Mouse (Mus musculus): ENCODE measurements around the gene Bglap2. TPM values are rescaled to one million over a fixed set of nuclear protein-coding genes. Genes with fewer than 3 reads are reported as not detected.
"Not testable (repeated sequence)": the region's sequence is repeated elsewhere in the genome, so short reads cannot be mapped to it uniquely, and the experiment has no call there.

Bglap2 gene
- polyA plus RNA-seq, 1 experiment from 2014 or later = 1.3 TPM

- ATAC-seq = no peak
- no peaks in the 10 kb centered on the region for H3K36me3 ChIP-seq (ENCODE audit: control insufficient read depth, insufficient read depth, low read length)
- no peak overlapping the region for H3K9ac ChIP-seq (ENCODE audit: low read depth, low read length)
- no peaks in the 10 kb centered on the region for H3K4me1 ChIP-seq (ENCODE audit: control insufficient read depth, insufficient read depth, low read length)
- no peaks in the 10 kb centered on the region for H3K27me3 ChIP-seq (ENCODE audit: control insufficient read depth, insufficient read depth, low read depth, low read length)
- no peaks in the 10 kb centered on the region for H3K9me3 ChIP-seq (replicated peaks; ENCODE audit: control insufficient read depth, low read length, poor library complexity, severe bottlenecking)
- no peak overlapping the region for H3K4me2 ChIP-seq (ENCODE audit: low read length)
- 79% methylated on average over 2 of the region's 2 CpGs for WGBS
- H3K4me3 ChIP-seq (ENCODE audit: low read depth, low read length) = no peak overlapping the region
- no peak overlapping the region for H3K27ac ChIP-seq (ENCODE audit: low read length)
These were observed 20.2 kb upstream of the Bglap2 start for GRCm38 (mm10) chr3:88398666-88399065.

- no peaks in the 10 kb centered on the region for H3K9me3 ChIP-seq (replicated peaks; ENCODE audit: control insufficient read depth, low read length, poor library complexity, severe bottlenecking)
- H3K27me3 ChIP-seq (ENCODE audit: control insufficient read depth, insufficient read depth, low read depth, low read length) = no peaks in the 10 kb centered on the region
- H3K9ac ChIP-seq (ENCODE audit: low read depth, low read length) = no peak overlapping the region
- H3K4me1 ChIP-seq (ENCODE audit: control insufficient read depth, insufficient read depth, low read length) = no peaks in the 10 kb centered on the region
- no peak for ATAC-seq
- no peak overlapping the region for H3K4me3 ChIP-seq (ENCODE audit: low read depth, low read length)
- 95% methylated on average over 8 of the region's 8 CpGs for WGBS
- H3K36me3 ChIP-seq (ENCODE audit: control insufficient read depth, insufficient read depth, low read length) = no peaks in the 10 kb centered on the region
- H3K4me2 ChIP-seq (ENCODE audit: low read length) = no peak overlapping the region
- H3K27ac ChIP-seq (ENCODE audit: low read length) = no peak overlapping the region
These were observed 17.2 kb upstream of the Bglap2 start for GRCm38 (mm10) chr3:88395742-88396141.

GRCm38 (mm10) chr3:88395288-88395687, 16.8 kb upstream of the Bglap2 start:
- WGBS = 97% methylated on average over 6 of the region's 6 CpGs
- ATAC-seq = no peak

GRCm38 (mm10) chr3:88393776-88394375, 15.4 kb upstream of the Bglap2 start:
- Histone ChIP-seq H3K27ac (ENCODE audit: low read length) (no peak overlapping the region), H3K36me3 (ENCODE audit: control insufficient read depth, insufficient read depth, low read length) (no peaks in the 10 kb centered on the region), H3K9me3 (replicated peaks; ENCODE audit: control insufficient read depth, low read length, poor library complexity, severe bottlenecking) (no peaks in the 10 kb centered on the region), H3K4me3 (ENCODE audit: low read depth, low read length) (no peak overlapping the region), H3K4me1 (ENCODE audit: control insufficient read depth, insufficient read depth, low read length) (no peaks in the 10 kb centered on the region), H3K9ac (ENCODE audit: low read depth, low read length) (no peak overlapping the region), H3K4me2 (ENCODE audit: low read length) (no peak overlapping the region), H3K27me3 (ENCODE audit: control insufficient read depth, insufficient read depth, low read depth, low read length) (no peaks in the 10 kb centered on the region)
- no peak for ATAC-seq
- WGBS = 87% methylated on average over 9 of the region's 9 CpGs

More at GRCm38 (mm10) chr3:88395288-88395687, 16.8 kb upstream of the Bglap2 start:
- Histone ChIP-seq H3K36me3 (ENCODE audit: control insufficient read depth, insufficient read depth, low read length) (no peaks in the 10 kb centered on the region), H3K27ac (ENCODE audit: low read length) (no peak overlapping the region), H3K9me3 (replicated peaks; ENCODE audit: control insufficient read depth, low read length, poor library complexity, severe bottlenecking) (no peaks in the 10 kb centered on the region), H3K4me1 (ENCODE audit: control insufficient read depth, insufficient read depth, low read length) (no peaks in the 10 kb centered on the region), H3K4me2 (ENCODE audit: low read length) (no peak overlapping the region), H3K27me3 (ENCODE audit: control insufficient read depth, insufficient read depth, low read depth, low read length) (no peaks in the 10 kb centered on the region), H3K9ac (ENCODE audit: low read depth, low read length) (no peak overlapping the region), H3K4me3 (ENCODE audit: low read depth, low read length) (no peak overlapping the region)

GRCm38 (mm10) chr3:88384364-88384763, 5.9 kb upstream of the Bglap2 start, which contains the start of gene Bglap:
Bglap (minus strand) TSS chr3:88384464.
- Histone ChIP-seq H3K27ac (ENCODE audit: low read length) (no peak within 1 kb of the TSS), H3K27me3 (ENCODE audit: control insufficient read depth, insufficient read depth, low read depth, low read length) (no peaks in the 10 kb centered on the region), H3K4me1 (ENCODE audit: control insufficient read depth, insufficient read depth, low read length) (no peaks in the 10 kb centered on the region), H3K4me2 (ENCODE audit: low read length) (no peak within 1 kb of the TSS), H3K36me3 (ENCODE audit: control insufficient read depth, insufficient read depth, low read length) (no peaks in the 10 kb centered on the region), H3K9ac (ENCODE audit: low read depth, low read length) (no peak within 1 kb of the TSS), H3K4me3 (ENCODE audit: low read depth, low read length) (no peak within 1 kb of the TSS), H3K9me3 (replicated peaks; ENCODE audit: control insufficient read depth, low read length, poor library complexity, severe bottlenecking) (no peaks in the 10 kb centered on the region)
- ATAC-seq = no peak
- 78% methylated on average over 5 of the region's 5 CpGs for WGBS

- not testable (repeated sequence) for H3K27me3 ChIP-seq (ENCODE audit: control insufficient read depth, insufficient read depth, low read depth, low read length); H3K36me3 ChIP-seq (ENCODE audit: control insufficient read depth, insufficient read depth, low read length); H3K9me3 ChIP-seq (replicated peaks; ENCODE audit: control insufficient read depth, low read length, poor library complexity, severe bottlenecking); H3K27ac ChIP-seq (ENCODE audit: low read length); H3K4me3 ChIP-seq (ENCODE audit: low read depth, low read length); H3K4me2 ChIP-seq (ENCODE audit: low read length); H3K9ac ChIP-seq (ENCODE audit: low read depth, low read length); H3K4me1 ChIP-seq (ENCODE audit: control insufficient read depth, insufficient read depth, low read length)
- peak; percentile 47 for ATAC-seq
- WGBS = 20% methylated on average over 1 of the region's 7 CpGs
These were observed 3.9 kb upstream of the Bglap2 start for GRCm38 (mm10) chr3:88382383-88382782.

GRCm38 (mm10) chr3:88381389-88382315, 3.2 kb upstream of the Bglap2 start:
- not testable (repeated sequence) for H3K27me3 ChIP-seq (ENCODE audit: control insufficient read depth, insufficient read depth, low read depth, low read length); H3K4me1 ChIP-seq (ENCODE audit: control insufficient read depth, insufficient read depth, low read length); H3K9me3 ChIP-seq (replicated peaks; ENCODE audit: control insufficient read depth, low read length, poor library complexity, severe bottlenecking); H3K27ac ChIP-seq (ENCODE audit: low read length); H3K36me3 ChIP-seq (ENCODE audit: control insufficient read depth, insufficient read depth, low read length)
- peak overlapping the region; percentile 18 for H3K4me3 ChIP-seq (ENCODE audit: low read depth, low read length)
- 4% methylated on average over 18 of the region's 22 CpGs for WGBS
- ATAC-seq = peak; percentile 85
- H3K9ac ChIP-seq (ENCODE audit: low read depth, low read length) = peak overlapping the region; percentile 40; the same call in 1 of the 2 replicates
- peak overlapping the region; percentile 48 for H3K4me2 ChIP-seq (ENCODE audit: low read length)

- H3K4me2 ChIP-seq (ENCODE audit: low read length); H3K9ac ChIP-seq (ENCODE audit: low read depth, low read length); H3K27ac ChIP-seq (ENCODE audit: low read length); H3K4me3 ChIP-seq (ENCODE audit: low read depth, low read length); H3K9me3 ChIP-seq (replicated peaks; ENCODE audit: control insufficient read depth, low read length, poor library complexity, severe bottlenecking); H3K27me3 ChIP-seq (ENCODE audit: control insufficient read depth, insufficient read depth, low read depth, low read length); H3K36me3 ChIP-seq (ENCODE audit: control insufficient read depth, insufficient read depth, low read length); H3K4me1 ChIP-seq (ENCODE audit: control insufficient read depth, insufficient read depth, low read length): not testable (repeated sequence)
- ATAC-seq = 0 out of 2 replicates have a peak, but pooled peaks have one; percentile 39
- 38% methylated on average over 5 of the region's 7 CpGs for WGBS
These were observed 1.9 kb downstream of the Bglap2 start for GRCm38 (mm10) chr3:88376644-88377043.

Data from midbrain, embryonic 16.5 days (tissue).